Mouse (Mus musculus): ENCODE measurements around the gene Thop1. TPM values are rescaled to one million over a fixed set of nuclear protein-coding genes. Genes with fewer than 3 reads are reported as not detected.
"Not testable (repeated sequence)": the region's sequence is repeated elsewhere in the genome, so short reads cannot be mapped to it uniquely, and the experiment has no call there.

Thop1 gene
- polyA plus RNA-seq, 1 experiment from 2014 or later = 65.8 TPM

DNA sequence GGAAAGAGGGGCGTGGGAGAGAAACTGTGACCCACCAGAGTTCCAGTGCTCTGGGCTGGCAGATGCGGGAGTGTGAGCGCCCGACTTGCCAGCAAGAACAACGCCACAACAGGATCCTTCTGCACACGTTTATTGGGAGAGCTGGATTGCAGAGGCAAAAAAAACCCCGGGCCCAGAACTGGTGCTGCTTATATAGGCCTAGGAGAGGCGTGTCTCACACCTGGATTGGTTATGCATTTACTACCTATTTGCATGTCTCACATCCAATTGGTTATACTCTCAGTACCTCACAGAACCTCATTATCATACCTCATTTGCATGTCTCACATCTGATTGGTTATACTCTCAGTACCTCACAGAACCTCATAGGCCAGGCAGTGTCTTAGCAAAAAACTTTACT is 5.3 kb upstream of the Thop1 start:
- 86% methylated on average over 8 of the region's 8 CpGs for WGBS
- not testable (repeated sequence) for ATAC-seq (ENCODE audit: insufficient read depth, low FRiP score, low TSS enrichment); H3K36me3 ChIP-seq (ENCODE audit: control insufficient read depth, insufficient read depth, low read length); H3K4me1 ChIP-seq (ENCODE audit: control insufficient read depth, insufficient read depth, low read length); H3K27ac ChIP-seq (ENCODE audit: low read depth, low read length); H3K4me3 ChIP-seq (ENCODE audit: low read depth, low read length); DNase-seq (ENCODE audit: low spot score); H3K9ac ChIP-seq (ENCODE audit: low read length); H3K4me2 ChIP-seq (ENCODE audit: low read depth); H3K9me3 ChIP-seq (ENCODE audit: control insufficient read depth, low read length); H3K27me3 ChIP-seq (ENCODE audit: control insufficient read depth, insufficient read depth, low read length)

DNA sequence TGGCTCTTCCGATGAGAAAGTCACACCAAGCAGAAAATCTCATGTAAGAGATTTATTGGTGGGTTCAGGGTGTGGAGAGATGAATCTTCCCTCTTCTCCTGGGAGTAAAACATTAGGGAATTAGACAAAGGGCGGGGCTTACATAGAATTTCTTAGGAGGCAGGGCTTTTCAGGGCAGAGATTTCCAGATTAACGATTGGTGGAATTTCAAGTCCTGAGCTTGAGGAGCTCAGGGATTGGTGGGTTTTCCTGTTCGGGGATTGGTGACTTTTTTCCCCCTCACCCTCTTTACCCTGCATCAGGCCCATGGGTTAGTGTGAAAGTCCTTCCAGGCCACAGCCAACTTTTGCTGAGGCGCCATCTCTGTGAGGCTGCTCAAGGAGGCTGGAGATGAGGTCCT is 1.1 kb upstream of the Thop1 start:
- Histone ChIP-seq H3K4me1 (ENCODE audit: control insufficient read depth, insufficient read depth, low read length) (peaks cover 10% of the 10 kb centered on the region), H3K9me3 (ENCODE audit: control insufficient read depth, low read length) (no peaks in the 10 kb centered on the region), H3K27me3 (ENCODE audit: control insufficient read depth, insufficient read depth, low read length) (no peaks in the 10 kb centered on the region), H3K9ac (ENCODE audit: low read length) (no peak overlapping the region), H3K36me3 (ENCODE audit: control insufficient read depth, insufficient read depth, low read length) (peaks cover 6% of the 10 kb centered on the region), H3K4me2 (ENCODE audit: low read depth) (no peak overlapping the region), H3K4me3 (ENCODE audit: low read depth, low read length) (no peak overlapping the region), H3K27ac (ENCODE audit: low read depth, low read length) (no peak overlapping the region)
- ATAC-seq (ENCODE audit: insufficient read depth, low FRiP score, low TSS enrichment) (no peak), DNase-seq (ENCODE audit: low spot score) (no peak)
- WGBS = 75% methylated on average over 5 of the region's 5 CpGs

DNA sequence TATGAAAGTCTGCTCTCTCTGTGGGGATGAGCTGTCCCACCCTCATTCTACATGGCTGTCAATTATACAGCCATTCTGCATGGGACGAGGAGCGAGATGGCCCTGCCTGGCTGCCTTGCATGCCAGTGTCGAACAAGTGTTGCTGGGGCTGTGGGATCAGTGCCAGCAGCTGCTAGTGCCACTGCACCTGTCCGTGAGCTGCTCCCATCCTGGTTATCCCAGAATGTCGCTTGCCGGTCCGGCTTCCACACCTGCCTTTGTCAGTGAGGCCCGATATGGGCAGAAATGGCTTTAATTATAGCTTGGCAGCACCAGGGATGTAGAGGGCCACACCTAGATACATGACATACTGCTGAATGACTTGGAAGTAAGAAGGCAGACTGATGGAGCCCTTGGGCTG is 2.5 kb downstream of the Thop1 start:
- Histone ChIP-seq H3K4me2 (ENCODE audit: low read depth) (no peak overlapping the region), H3K4me1 (ENCODE audit: control insufficient read depth, insufficient read depth, low read length) (peaks cover 10% of the 10 kb centered on the region), H3K36me3 (ENCODE audit: control insufficient read depth, insufficient read depth, low read length) (peaks cover 11% of the 10 kb centered on the region), H3K9ac (ENCODE audit: low read length) (no peak overlapping the region), H3K9me3 (ENCODE audit: control insufficient read depth, low read length) (no peaks in the 10 kb centered on the region), H3K4me3 (ENCODE audit: low read depth, low read length) (no peak overlapping the region), H3K27ac (ENCODE audit: low read depth, low read length) (no peak overlapping the region), H3K27me3 (ENCODE audit: control insufficient read depth, insufficient read depth, low read length) (no peaks in the 10 kb centered on the region)
- WGBS = 94% methylated on average over 8 of the region's 8 CpGs
- no peak for ATAC-seq (ENCODE audit: insufficient read depth, low FRiP score, low TSS enrichment)
- no peak for DNase-seq (ENCODE audit: low spot score)

DNA sequence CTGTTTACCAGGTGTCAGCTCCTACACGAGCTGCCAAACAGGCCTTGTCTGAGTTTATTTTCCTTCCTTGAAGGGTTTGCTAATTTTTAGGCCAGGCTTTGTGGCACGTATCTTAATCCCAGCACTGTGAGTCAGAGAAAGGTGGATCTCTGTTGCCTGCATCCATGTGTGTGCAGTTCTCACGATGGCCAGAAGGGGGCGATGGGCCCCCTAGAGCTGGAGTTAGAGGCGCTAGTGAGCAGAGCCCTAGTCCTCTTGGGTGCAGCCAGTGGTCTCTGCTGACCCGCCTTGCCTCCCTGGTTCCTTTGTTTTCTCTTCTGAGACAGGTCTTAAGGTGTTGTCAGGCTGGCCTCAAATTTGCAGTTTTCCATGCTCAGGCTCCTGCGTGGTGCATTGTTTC is 3.6 kb downstream of the Thop1 start:
- ATAC-seq (ENCODE audit: insufficient read depth, low FRiP score, low TSS enrichment) = no peak
- peaks cover 13% of the 10 kb centered on the region for H3K36me3 ChIP-seq (ENCODE audit: control insufficient read depth, insufficient read depth, low read length)

DNA sequence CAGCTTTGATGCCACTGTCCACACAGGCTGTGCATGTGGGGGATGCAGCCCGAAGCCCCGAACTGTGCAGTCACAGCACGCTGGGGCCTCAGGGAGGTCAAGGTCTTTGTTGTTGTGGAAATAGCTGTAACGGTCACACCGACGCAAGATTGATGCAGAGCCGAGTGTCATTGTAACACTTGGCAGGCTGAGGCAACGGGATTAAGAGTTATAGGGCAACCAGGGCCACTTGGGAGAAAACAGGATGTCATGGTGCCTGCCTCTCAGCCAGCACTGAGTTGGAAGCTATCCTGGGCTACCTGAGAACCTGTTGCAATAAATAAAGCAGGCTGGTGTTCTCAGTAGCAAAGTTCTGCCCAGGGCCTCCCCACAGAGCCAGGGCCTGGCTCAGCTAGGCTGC is 5.9 kb downstream of the Thop1 start:
- no peak for DNase-seq (ENCODE audit: low spot score)
- no peaks in the 10 kb centered on the region for H3K27me3 ChIP-seq (ENCODE audit: control insufficient read depth, insufficient read depth, low read length)
- no peak overlapping the region for H3K27ac ChIP-seq (ENCODE audit: low read depth, low read length)
- peaks cover 5% of the 10 kb centered on the region for H3K4me1 ChIP-seq (ENCODE audit: control insufficient read depth, insufficient read depth, low read length)
- H3K4me2 ChIP-seq (ENCODE audit: low read depth) = no peak overlapping the region
- H3K9me3 ChIP-seq (ENCODE audit: control insufficient read depth, low read length) = no peaks in the 10 kb centered on the region
- ATAC-seq (ENCODE audit: insufficient read depth, low FRiP score, low TSS enrichment) = no peak
- H3K36me3 ChIP-seq (ENCODE audit: control insufficient read depth, insufficient read depth, low read length) = peaks cover 32% of the 10 kb centered on the region
- 55% methylated on average over 8 of the region's 8 CpGs for WGBS
- H3K9ac ChIP-seq (ENCODE audit: low read length) = no peak overlapping the region
- no peak overlapping the region for H3K4me3 ChIP-seq (ENCODE audit: low read depth, low read length)

More for the DNA sequence above, 3.6 kb downstream of the Thop1 start:
- DNase-seq (ENCODE audit: low spot score) = no peak
- no peak overlapping the region for H3K9ac ChIP-seq (ENCODE audit: low read length)
- 67% methylated on average over 7 of the region's 7 CpGs for WGBS
- H3K4me3 ChIP-seq (ENCODE audit: low read depth, low read length) = no peak overlapping the region
- H3K4me1 ChIP-seq (ENCODE audit: control insufficient read depth, insufficient read depth, low read length) = peaks cover 10% of the 10 kb centered on the region
- H3K9me3 ChIP-seq (ENCODE audit: control insufficient read depth, low read length) = no peaks in the 10 kb centered on the region
- no peak overlapping the region for H3K27ac ChIP-seq (ENCODE audit: low read depth, low read length)
- H3K27me3 ChIP-seq (ENCODE audit: control insufficient read depth, insufficient read depth, low read length) = no peaks in the 10 kb centered on the region
- no peak overlapping the region for H3K4me2 ChIP-seq (ENCODE audit: low read depth)

DNA sequence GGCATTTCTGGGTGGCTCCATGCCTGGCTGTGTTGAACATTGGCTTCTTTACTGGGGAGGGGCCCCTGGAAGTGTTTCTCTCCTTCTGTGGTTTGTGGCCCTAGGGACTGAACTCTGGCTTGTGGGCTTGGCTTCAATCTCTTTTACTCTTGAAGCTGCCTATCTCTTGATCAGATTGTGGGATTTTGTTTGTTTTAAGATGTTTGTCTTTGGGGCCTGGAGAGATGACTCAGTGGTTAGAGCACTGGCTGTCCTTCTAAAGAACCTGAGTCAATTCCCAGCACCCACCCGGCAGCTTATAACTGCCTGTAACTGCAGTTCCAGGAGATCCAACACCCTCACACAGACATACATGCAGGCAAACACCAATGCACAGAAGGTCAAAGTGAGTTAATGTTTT is 6.5 kb downstream of the Thop1 start:
- H3K36me3 ChIP-seq (ENCODE audit: control insufficient read depth, insufficient read depth, low read length) = peaks cover 39% of the 10 kb centered on the region
- H3K4me3 ChIP-seq (ENCODE audit: low read depth, low read length) = no peak overlapping the region
- no peaks in the 10 kb centered on the region for H3K27me3 ChIP-seq (ENCODE audit: control insufficient read depth, insufficient read depth, low read length)
- H3K4me1 ChIP-seq (ENCODE audit: control insufficient read depth, insufficient read depth, low read length) = no peaks in the 10 kb centered on the region
- H3K27ac ChIP-seq (ENCODE audit: low read depth, low read length) = no peak overlapping the region
- WGBS = 81% methylated on average over 1 of the region's 1 CpGs
- DNase-seq (ENCODE audit: low spot score) (no peak), ATAC-seq (ENCODE audit: insufficient read depth, low FRiP score, low TSS enrichment) (no peak)
- no peak overlapping the region for H3K9ac ChIP-seq (ENCODE audit: low read length)
- H3K9me3 ChIP-seq (ENCODE audit: control insufficient read depth, low read length) = no peaks in the 10 kb centered on the region
- no peak overlapping the region for H3K4me2 ChIP-seq (ENCODE audit: low read depth)

DNA sequence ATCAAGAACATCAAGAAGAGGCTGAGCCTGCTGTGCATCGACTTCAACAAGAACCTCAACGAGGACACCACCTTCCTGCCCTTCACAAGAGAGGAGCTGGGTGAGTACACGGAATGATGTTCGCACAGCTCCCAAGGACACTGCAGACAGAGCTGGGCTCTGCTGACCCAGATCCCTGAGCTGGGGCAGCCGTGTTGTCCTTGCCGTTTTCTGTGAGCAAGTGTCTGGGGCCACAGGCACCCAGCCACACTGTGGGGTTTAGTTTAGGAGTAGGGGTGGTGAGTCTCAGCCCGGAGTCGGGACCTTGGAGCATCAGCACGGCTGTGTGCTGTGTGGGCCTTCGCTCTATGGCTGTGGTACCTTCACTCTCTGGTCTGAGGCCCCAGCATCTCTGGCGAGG is 8.1 kb downstream of the Thop1 start:
- ATAC-seq (ENCODE audit: insufficient read depth, low FRiP score, low TSS enrichment) (no peak), DNase-seq (ENCODE audit: low spot score) (no peak)
- Histone ChIP-seq H3K4me3 (ENCODE audit: low read depth, low read length) (no peak overlapping the region), H3K36me3 (ENCODE audit: control insufficient read depth, insufficient read depth, low read length) (peaks cover 44% of the 10 kb centered on the region), H3K4me2 (ENCODE audit: low read depth) (no peak overlapping the region), H3K4me1 (ENCODE audit: control insufficient read depth, insufficient read depth, low read length) (no peaks in the 10 kb centered on the region), H3K27me3 (ENCODE audit: control insufficient read depth, insufficient read depth, low read length) (no peaks in the 10 kb centered on the region), H3K9me3 (ENCODE audit: control insufficient read depth, low read length) (no peaks in the 10 kb centered on the region), H3K9ac (ENCODE audit: low read length) (no peak overlapping the region), H3K27ac (ENCODE audit: low read depth, low read length) (no peak overlapping the region)
- WGBS = 93% methylated on average over 11 of the region's 11 CpGs

DNA sequence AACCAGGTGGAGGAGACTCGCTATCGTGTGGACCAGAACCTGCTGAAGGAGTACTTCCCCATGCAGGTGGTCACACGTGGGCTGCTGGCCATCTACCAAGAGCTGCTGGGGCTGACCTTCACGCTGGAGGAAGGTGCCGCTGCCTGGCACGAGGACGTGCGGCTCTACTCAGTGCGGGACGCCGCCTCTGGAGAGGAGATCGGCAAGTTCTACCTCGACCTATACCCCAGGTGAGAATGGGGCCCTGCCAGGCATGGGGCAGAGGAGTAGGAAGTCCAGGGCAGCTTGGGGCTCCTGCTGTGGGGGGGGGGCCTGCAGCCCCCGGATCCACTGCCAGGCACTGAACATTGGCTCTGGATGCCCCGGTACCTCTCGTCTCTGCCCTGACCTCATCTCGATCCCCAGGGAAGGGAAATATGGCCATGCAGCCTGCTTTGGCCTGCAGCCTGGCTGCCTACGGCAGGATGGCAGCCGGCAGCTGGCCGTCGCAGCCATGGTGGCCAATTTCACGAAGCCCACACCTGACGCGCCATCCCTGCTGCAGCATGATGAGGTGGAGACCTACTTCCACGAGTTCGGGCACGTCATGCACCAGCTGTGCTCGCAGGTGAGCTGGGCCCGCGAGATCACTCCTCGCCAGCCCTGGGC is 10.3 kb downstream of the Thop1 start:
- ATAC-seq (ENCODE audit: insufficient read depth, low FRiP score, low TSS enrichment) (no peak), DNase-seq (ENCODE audit: low spot score) (no peak)
- no peak overlapping the region for H3K4me3 ChIP-seq (ENCODE audit: low read depth, low read length)
- H3K4me2 ChIP-seq (ENCODE audit: low read depth) = no peak overlapping the region
- no peaks in the 10 kb centered on the region for H3K9me3 ChIP-seq (ENCODE audit: control insufficient read depth, low read length)
- H3K9ac ChIP-seq (ENCODE audit: low read length) = no peak overlapping the region
- H3K36me3 ChIP-seq (ENCODE audit: control insufficient read depth, insufficient read depth, low read length) = peaks cover 38% of the 10 kb centered on the region
- no peak overlapping the region for H3K27ac ChIP-seq (ENCODE audit: low read depth, low read length)
- 92% methylated on average over 31 of the region's 31 CpGs for WGBS
- no peaks in the 10 kb centered on the region for H3K4me1 ChIP-seq (ENCODE audit: control insufficient read depth, insufficient read depth, low read length)
- H3K27me3 ChIP-seq (ENCODE audit: control insufficient read depth, insufficient read depth, low read length) = no peaks in the 10 kb centered on the region

DNA sequence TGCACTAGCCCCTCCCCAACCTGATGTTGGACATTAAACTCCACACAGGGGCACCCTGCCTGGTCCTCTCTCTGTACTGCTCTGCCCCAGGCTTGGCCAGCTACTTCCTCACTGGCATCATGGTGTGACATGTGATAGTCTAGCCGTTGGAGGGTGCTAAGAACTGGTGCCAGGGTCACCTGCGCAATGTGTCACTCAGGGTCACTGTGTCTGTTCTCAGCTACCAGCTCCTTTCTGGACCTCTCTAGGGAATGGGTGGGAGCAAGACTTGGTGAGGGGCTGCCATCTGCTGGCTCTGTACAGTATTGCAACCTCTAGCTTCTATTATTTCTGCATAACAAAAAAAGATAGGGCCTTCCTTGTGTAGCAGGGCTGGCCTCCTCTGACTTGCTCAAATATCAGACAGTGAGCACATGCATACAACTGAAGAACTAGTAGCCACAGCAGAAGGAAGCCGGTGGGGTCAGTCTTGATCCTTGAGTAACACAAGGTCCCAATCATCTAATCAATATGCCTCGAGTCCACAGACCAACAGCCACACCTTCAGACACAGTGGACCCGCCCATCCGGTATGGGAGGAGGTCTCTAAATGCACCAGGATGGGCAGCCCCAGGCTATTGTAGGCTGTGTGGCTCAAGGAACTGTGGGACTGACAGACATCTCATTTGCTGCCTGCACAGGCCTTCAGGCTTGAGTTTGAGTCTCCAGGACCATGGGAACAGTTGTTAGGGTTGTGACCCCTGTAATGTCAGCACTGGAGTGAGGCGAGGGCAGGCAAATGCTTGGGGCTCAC is 12.5 kb downstream of the Thop1 start:
- no peak overlapping the region for H3K27ac ChIP-seq (ENCODE audit: low read depth, low read length)
- no peaks in the 10 kb centered on the region for H3K27me3 ChIP-seq (ENCODE audit: control insufficient read depth, insufficient read depth, low read length)
- ATAC-seq (ENCODE audit: insufficient read depth, low FRiP score, low TSS enrichment) = peak; percentile 35; the same call in 1 of the 2 replicates
- H3K4me3 ChIP-seq (ENCODE audit: low read depth, low read length) = no peak overlapping the region
- no peak overlapping the region for H3K9ac ChIP-seq (ENCODE audit: low read length)
- peaks cover 33% of the 10 kb centered on the region for H3K36me3 ChIP-seq (ENCODE audit: control insufficient read depth, insufficient read depth, low read length)
- H3K4me1 ChIP-seq (ENCODE audit: control insufficient read depth, insufficient read depth, low read length) = no peaks in the 10 kb centered on the region
- WGBS = 82% methylated on average over 7 of the region's 7 CpGs
- no peak overlapping the region for H3K4me2 ChIP-seq (ENCODE audit: low read depth)
- H3K9me3 ChIP-seq (ENCODE audit: control insufficient read depth, low read length) = no peaks in the 10 kb centered on the region
- peak; percentile 67 for DNase-seq (ENCODE audit: low spot score)
